Mouse (Mus musculus) ovary, postnatal 14 days (tissue): Measurements from ENCODE around the gene Btbd9.
"Not testable (repeated sequence)": the region's sequence is repeated elsewhere in the genome, so short reads cannot be mapped to it uniquely, and the experiment has no call there.

Source experiments
- DNase-seq: peaks from one replicate; pipeline ENCODE4 v3.0.0; 2022; ENCODE audit warnings: low spot score

Btbd9 gene

DNA sequence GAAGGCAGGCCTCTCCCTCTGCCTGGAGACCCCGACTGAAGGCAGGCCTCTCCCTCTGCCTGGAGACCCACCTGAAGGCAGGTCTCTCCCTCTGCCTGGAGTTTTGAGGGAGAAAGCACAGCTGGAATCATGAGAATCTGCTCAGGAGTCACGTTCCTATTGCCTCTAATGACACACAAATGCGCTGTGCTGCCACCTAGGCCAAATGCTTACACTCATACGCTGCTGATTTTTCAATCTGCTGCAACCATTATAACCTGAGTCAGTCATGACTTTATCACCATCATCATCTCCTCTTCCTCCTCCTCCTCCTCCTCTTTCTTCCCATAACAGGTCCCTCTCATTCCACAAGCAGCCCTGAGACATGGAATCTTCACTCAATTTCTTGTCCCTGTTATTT is 64.3 kb downstream of the Btbd9 start:
- DNase-seq, result no peak

DNA sequence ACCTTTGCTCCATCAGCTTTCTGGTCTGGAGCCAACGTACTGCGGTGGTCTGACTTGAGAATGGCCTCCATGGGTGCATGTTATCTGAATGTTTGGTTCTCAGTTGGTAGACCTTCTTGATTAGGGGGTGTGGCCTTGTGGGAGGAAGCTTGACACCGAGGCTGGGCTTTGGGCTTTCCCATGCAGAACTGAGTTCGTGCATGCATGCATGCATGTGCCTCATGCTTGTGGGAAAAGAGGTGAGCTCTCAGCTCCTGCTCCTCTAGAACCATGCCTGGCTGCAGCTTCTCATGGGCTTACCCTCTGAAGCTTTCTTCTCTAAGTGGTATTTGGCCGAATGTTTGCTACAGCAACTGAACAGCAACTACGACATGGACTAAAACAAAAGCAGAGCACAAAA is 64.9 kb downstream of the Btbd9 start:
- DNase-seq, result no peak

DNA sequence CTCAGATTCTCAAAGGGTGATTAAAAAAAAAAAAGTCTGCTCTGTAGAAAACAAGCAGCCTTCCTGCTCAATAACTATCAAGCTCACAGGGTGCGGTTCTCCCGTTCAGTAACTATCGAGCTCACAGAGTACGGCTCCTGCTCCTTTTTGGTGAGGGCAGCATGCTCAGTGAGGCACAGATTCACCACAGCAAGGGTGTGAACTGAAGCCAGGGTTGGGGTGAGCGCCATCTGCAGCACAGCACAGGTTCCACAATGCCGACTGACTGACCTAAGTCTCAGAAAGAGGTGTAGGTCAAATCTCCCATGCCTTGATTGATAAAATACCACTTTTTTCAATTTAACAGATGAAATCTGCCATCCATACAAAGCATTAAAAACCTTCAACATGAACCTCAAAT is 66.1 kb downstream of the Btbd9 start:
- no peak for DNase-seq

DNA sequence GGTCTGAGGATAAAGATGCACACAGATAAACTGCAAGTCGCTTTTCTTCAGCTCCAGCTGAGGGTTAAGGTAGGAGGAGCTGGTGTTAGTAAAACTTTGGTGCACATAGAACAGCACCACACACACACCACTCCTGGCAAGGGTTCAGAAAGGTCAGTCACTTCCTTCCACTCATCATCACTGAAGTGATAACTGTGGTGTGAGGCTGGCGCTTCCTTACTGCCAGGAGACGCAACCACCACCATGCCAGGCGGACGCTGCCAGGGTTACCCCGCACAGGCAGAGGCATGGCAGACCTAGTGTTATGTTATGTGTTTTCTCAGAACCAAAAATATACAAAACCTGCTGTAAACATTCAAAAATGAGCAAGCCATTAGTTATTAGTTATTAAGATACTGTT is 66.6 kb downstream of the Btbd9 start:
- DNase-seq, result no peak

DNA sequence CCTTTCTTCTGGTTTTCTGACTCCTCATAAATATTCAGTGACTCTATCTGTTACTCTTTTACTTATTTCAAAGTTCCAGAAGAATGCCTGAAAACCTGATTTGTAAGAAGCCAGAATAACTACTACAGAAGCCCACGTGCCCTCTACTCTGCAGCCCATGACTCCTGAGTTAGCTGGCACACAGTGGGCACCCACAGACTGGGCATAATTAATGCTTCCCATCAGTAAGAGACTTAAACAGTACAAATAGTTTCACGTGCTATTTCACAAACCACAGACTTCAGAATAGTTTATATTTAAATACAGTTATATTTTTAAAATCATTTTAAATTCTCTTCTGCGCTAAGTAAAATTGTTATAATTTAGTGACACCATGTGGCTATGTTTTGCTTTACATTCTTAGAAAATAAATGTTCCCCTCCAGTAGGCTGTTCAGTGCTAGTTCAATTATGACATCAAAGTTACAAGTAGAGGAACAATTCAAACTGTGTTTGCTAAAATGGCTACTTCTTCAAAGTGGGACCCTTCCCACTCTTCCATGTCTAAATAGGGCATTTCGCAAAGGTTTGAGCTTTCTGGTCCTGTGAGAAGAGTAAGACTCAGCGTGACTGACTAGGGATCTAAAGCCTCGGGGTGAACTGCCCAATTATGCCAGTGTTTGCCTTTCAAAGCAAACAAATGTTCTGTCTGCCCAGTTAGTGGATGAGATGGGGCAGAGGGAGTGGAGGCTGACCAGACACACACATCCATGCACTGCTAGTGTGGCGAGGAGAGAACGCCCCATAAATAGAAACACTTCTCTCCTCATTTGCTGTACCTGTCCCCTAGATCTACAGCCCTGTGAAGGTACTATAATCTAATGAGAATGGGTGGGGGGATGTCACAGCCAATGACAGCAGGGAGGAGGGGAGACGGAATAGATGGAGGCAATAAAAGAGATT is 68.4 kb downstream of the Btbd9 start:
- no peak for DNase-seq

DNA sequence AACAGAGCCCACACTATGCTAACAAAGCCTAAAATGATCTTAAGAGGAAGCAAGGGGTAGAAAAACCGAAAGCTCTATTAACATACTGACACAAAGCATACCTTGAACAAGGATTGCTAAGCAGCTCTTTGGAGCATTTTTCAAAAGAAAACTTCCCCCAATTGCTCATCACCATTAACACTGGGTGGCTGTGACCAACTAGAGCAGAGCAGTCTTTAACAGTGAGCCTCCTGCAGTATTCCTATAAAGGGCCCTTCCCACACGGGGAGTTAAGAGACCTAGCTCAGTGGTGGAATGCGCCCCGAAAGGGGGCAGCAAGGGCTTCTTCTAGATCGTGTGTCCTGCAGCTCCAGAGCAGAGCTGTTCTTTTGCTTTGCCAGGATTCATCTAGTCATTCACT is 69.4 kb downstream of the Btbd9 start:
- no peak for DNase-seq

DNA sequence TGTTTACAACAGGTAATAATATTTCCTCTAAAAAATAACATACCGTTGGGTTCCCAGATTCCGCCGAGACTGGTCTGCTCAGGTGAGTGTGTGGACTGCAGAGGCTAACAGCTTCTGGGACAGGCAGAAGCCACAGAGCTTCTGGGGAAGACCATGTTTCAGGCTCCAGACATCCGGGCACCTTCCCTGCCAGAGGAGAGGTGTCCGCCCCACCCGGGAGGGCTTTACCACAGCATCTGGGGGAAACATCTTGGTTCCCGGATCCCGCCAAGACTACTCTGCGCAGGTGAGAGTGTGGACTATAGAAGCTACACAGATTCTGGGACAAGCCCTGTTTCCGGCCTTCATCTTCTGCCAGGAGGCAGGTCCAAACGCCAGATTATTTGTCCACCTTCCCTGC is 76.7 kb downstream of the Btbd9 start:
- DNase-seq, result not testable (repeated sequence)

DNA sequence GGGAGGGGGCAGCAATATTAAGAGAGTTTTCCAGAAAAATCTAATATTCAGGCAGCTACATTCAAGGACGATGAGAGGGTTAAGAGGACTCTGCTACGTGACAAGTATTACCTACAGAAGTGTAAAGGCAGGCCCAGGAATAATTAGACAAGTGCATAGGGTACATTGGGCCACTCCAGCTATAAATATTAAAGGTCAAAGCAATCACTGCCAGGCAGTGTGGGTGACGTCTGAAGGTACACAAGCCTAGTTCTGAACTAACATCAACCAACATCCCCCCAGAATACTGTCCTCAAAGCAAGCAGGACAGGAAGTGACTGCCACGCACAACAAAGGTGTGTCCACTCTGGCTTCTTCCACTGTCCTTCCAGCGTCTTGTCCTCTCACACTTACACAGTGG is 77.5 kb downstream of the Btbd9 start:
- no peak for DNase-seq

DNA sequence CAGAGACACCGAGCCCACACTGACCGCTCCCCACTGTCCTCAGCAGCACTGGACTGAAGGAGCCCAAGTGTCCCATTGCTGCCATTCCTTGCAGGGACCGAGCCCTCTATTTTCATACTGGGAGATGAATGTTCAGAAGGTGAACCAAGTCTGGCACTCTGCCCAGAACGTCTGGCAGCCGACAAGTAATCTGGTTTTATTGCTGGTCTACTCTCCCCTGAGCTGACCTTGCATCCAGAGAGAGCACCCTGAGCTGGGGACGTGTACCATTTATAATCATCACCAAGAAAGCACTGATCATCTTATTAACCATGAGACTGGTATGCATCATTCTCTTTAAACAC is 77.9 kb downstream of the Btbd9 start:
- DNase-seq, result no peak

DNA sequence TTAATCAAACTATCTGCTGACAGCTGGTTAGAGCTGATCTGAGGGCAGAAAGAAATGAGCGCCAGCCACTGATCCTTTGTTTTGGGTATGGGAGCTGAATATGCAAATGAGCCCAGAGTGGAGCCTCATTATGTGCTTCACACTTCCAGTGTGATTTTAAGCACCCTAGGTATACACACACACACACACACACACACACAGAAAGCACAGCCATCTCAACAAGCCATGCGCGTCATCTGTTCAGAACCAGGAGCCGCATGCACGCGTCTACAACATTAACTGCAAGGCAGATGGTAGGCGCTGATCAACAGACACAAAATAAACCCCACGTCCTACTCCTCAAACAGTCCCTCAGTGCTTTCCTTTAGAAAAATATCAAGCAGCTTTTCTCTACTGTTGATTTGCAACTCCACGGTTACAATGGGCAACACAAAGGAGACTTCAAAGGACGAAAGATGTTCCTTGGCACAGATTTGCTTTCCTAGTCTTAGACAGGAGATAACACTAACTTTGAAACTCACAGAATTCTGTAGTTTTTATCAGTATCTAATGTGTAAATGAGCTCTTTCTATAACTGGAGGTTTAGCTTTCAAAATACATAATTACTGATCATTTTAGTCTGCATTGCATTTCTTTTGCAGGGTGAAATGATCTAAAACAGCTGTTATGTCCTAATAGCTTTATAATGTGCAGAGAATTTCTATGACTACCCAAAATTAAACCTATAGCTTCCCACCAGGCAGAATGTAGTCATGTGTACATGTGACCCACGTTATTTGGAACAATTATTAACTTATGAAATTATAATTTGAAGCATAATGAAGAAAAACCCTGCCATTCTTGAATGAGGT is 78.5 kb downstream of the Btbd9 start:
- no peak for DNase-seq

DNA sequence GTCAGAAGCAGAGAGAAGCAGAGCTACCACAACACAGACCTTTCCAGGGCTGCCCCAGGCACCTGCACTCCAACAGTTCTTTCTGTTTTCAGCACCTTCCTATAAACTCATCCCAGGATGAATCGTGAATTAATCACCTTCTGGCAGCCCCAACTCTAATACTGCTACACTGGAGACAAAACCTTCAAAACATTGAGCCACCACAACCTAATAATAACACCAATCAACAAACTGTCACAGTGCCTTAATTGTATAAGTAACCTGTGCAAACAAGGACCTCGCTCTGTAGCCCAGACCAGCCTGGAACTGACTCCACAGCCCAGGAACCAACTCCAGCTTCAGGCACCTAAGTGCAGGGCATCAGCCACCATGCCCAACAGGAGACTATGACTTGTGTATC is 80.7 kb downstream of the Btbd9 start:
- no peak for DNase-seq

DNA sequence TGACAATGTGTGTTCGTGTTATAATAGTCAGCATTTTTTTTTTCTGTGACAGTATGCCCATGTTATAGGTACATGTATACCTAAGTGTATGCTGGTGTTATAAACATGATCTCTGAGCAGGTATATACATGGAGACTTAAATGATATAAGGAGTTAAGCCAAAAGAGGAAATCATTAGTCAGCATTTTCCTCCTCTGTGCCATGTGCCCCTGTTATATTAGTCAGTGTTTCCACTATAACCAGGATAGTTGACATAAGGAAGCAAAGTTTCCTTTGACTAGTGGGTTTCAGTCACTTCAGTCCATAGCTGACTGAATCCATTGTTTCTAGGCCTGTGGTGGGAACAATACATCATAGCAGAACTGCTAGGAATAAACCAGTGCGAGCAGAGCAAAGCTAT is 81.1 kb downstream of the Btbd9 start:
- no peak for DNase-seq

DNA sequence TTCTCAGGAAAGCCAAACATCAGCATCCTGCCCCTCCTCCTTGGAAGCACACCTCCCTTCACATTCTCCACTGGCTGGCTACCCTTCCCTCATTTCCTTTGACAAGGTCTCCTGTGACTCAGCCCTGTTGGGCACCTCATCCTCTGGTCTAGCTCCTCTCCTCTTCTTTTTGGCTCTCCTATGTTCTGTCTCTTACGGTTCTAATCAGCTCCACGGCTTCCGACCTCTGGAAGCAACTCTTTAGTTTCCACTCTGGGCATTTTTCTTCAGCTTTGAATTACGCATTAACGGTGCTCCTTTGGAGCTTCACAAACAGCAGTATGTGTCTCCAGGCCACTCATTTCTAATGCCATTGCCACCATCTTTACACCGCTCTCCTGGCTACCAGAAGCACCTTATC is 82.8 kb downstream of the Btbd9 start:
- no peak for DNase-seq

DNA sequence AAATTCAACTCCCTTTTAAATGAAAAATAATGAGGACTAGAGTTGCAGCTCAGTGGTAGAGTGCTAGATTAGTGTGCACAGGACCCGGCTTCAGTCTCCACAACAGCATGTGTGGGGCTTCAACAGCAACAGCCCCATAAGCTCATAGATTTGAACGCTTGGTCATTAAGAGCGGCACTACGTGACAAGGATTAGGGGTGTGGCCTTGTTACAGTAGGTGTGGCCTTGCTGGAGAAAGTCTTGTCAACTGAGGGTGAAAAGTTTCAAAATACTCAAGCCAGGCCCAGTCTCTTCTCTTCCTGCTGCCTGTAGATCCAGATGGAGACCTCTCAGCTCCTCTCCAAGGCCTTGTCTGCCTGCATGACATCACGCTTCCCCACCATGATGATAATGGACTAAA is 84.1 kb downstream of the Btbd9 start:
- no peak for DNase-seq

DNA sequence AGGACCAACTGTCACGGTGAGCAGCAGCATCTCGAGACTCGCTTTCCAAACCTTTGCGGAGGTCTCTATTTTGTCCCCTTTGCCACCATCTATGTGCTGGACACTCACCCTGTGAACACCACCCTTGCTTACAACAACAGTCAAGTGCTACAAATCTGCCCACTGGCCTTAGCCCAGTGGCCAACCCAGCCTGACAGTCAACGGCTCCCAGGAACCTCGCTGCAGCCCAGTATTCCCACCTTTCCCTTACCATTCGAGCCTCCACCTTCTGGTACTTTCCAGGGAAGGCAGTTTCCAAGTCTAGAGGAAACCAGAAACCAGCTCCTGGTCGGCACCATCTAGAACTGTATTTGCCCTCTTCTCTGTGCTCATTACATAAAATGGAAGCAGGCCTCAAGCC is 84.7 kb downstream of the Btbd9 start:
- no peak for DNase-seq

DNA sequence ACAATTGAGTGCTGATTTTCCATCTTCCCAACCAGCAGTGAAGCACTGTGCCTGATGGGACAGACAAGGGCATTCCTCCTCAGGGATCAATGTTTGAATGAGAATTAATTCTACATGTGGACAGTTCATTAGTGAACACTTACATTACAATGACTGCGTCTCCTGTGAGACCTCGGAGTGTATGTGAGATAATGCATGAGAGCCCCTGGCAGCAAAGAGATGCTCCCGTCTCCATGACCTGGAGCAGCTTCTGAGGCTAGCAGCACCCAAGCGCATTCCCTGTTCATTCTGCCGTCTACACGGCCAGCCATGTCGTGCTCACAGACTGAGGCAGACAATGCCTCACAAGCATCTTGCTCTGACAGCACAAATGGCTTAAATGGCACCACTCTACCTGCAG is 85.7 kb downstream of the Btbd9 start:
- no peak for DNase-seq

DNA sequence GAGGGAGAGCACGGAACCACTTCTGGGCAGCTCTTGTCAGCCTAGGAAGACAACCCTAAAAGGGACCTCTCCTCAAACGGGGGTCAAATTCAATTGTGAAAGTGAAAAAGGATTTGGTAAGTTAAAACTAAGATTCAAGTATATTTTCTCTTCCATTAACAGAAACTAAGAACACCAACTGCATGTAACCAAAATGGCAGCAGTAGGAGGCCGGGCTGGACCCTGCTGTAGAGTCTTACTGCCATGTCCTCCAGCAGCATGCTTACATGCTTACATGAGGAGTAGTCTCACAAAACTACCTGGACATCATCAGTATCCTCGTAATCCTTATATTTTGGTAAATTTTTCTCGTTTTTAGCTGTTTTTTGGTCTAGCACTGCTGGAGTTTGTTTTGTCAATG is 86.2 kb downstream of the Btbd9 start:
- no peak for DNase-seq

DNA sequence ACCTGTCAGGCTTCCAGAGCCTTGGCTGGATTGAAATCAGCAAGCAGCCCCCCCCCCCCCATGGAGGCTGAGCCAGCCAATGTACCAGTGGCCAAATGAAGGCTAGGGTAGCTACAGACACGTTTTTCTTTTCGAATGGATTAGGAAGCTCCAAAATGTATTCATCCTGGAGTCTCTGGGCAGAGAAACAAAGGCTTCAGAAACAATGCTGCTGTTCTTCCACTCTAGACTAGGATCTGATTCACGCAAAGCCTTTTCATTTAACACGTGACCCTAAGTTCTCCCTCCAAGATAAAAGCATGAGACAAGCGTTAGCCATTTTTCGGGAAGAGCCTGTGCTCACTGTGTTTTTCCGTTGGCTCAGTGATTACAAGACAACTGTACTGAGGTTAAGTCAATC is 86.7 kb downstream of the Btbd9 start:
- no peak for DNase-seq

DNA sequence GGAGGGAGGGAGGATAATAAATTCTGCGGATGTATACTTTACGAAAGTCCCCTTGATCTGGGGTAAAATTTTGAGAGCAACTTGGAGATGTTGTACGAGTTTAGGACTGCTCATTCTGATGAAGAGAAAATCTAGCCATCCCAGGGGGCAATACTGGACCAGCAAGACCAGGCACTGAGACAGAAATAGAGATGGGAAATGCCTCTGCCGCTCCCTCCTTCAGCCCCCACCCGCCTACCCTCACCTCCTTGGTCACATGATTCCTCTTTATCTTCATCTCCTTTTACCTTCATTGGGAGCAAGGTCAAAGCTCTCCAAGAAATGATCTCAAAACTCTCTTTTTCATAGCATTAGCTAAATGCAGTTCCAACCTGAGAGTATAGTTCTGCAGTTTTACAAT is 88.6 kb downstream of the Btbd9 start:
- no peak for DNase-seq

DNA sequence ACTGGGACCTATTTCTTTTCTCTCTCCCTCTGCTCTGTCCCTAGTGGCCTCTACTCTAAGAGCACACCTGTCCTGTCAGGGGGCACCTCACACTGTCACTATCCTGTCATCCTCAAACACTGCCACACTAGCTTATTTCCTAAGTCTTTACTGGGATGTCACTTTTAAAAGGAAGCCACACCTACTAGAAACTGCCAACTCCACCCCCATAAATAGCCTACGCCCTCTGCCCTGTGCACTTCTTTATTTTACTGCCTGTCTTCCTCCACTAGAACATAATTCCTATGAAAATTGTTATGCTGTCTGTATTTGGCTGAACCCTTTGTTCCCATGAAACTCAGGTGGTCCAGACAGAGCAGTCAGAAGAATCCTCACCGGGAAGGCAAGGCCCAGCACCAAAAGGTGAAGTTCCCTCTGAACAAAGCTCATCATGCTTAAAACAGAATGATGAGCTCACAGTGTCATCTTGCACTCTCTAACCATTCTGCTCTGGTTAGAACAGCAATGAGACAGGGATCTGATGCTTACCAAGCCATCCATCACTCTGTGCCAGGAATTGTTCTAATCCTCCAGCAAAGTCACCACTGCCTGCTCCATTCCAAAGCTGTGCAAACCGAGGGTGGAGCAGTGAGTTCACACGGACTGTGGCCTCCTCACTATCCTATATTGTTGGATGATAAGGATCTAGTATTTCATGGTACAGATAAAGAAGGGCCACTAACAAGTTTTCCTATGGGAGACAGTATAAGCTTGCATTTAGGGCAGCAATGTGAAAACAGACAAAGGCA is 91.0 kb downstream of the Btbd9 start:
- DNase-seq, result no peak

DNA sequence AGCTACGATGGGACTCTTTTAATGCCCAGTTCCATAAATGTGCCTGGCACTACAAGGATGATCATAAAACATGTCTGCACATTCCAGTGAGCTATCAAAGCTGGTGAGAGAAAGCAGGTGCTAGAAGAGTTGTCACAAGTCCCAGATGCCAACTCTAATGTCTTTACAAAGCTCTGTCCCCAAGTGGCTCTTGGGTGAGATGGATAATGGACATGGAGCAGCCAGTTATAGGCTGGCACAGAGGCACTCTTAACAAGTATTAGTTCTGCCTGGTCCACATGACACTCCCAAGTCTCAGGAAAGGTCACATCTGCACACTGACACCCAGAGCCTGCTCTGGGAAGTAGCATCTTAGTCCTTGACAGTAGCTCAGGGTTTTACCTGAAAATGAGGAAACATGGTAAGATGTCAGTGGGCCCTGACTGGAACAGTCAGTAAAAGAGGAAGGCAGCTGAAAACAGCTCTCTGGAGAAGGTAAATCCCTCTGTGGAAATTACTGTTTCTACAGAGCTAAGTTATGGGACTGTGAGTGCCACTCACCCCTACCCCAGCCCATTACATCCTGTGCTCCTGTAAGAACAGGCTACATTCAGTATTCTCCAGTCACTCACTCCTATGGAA is 91.7 kb downstream of the Btbd9 start:
- no peak for DNase-seq

DNA sequence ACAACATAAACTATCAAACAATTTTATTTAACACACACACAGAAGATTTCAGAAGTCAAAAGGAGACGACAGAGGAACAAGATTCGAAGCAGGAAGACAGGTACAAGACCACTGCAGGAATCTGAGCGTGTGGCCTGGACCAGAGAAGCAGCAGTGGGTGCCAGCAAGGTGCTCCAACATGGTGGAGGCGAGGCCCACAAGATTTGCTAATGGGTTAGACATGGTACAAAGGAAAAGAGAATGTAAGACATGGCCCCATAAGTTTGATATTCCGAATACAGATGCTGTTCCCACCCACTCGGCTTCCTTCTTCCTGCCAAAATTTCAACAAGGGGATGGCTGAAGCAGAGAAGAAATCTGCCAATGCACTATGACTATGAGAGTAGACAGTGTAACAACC is 94.5 kb downstream of the Btbd9 start:
- no peak for DNase-seq
